Mouse (Mus musculus) ovary, adult 10 weeks (tissue): ENCODE results near the gene Olfr1192-ps1. TPM values are rescaled to one million over a fixed set of nuclear protein-coding genes. Genes with fewer than 3 reads are reported as not detected.

Source experiments
- polyA plus RNA-seq: library from polyadenylated mRNA; stranded (reverse); fragments of 350-450 nt; fragmentation: Illumina TruSeq; extraction: RNeasy Lipid Tissue Mini Kit (QIAGEN cat#74804); gene quantifications from one replicate; pipeline ENCODE4 v1.2.3, GENCODE M21; 2014

Gene Olfr1192-ps1
- not detected for polyA plus RNA-seq

GRCm38 (mm10) chr2:88648209-88648608 is at the start of gene Olfr1192-ps1:
Gene Olfr1192-ps1 (plus strand): TSS chr2:88648509.

GRCm38 (mm10) chr2:88640242-88640641 is 8.1 kb upstream of the Olfr1192-ps1 start, which contains the start of gene Olfr1191-ps1:
Gene Olfr1191-ps1 (plus strand): TSS chr2:88640542.

GRCm38 (mm10) chr2:88675328-88675727 is 27.0 kb downstream of the Olfr1192-ps1 start, which contains the start of gene Olfr1193:
Gene Olfr1193 (plus strand): TSS chr2:88675628.

GRCm38 (mm10) chr2:88689087-88689486 is 40.8 kb downstream of the Olfr1192-ps1 start, which contains the start of gene Olfr1195:
Gene Olfr1195 (minus strand): TSS chr2:88689187.

GRCm38 (mm10) chr2:88704497-88704896 is 56.2 kb downstream of the Olfr1192-ps1 start, which contains the start of gene Olfr1196:
Gene Olfr1196 (minus strand): TSS chr2:88704597.

Other genes starting within 250 kb of the Olfr1192-ps1 start
- not detected for gene Olfr1179, start 242.1 kb upstream of the Olfr1192-ps1 start, polyA plus RNA-seq
- not detected for gene Olfr1180, start 229.4 kb upstream of the Olfr1192-ps1 start, polyA plus RNA-seq
- not detected for gene Olfr1181, start 222.3 kb upstream of the Olfr1192-ps1 start, polyA plus RNA-seq
- not detected for gene Gm13757, start 199.4 kb upstream of the Olfr1192-ps1 start, polyA plus RNA-seq
- gene Olfr1183, start 193.6 kb upstream of the Olfr1192-ps1 start, polyA plus RNA-seq: not detected
- not detected for gene Olfr1184, start 164.9 kb upstream of the Olfr1192-ps1 start, polyA plus RNA-seq
- gene Olfr1185-ps1, start 155.2 kb upstream of the Olfr1192-ps1 start, polyA plus RNA-seq: not detected
- not detected for gene Olfr1186, start 130.0 kb upstream of the Olfr1192-ps1 start, polyA plus RNA-seq
- gene Olfr1188, start 91.6 kb upstream of the Olfr1192-ps1 start, polyA plus RNA-seq: not detected
- not detected for gene Olfr1189, start 62.1 kb upstream of the Olfr1192-ps1 start, polyA plus RNA-seq
- not detected for gene Olfr1191-ps1, start 8.0 kb upstream of the Olfr1192-ps1 start, polyA plus RNA-seq
- not detected for gene Olfr1193, start 27.1 kb downstream of the Olfr1192-ps1 start, polyA plus RNA-seq
- gene Olfr1195, start 40.7 kb downstream of the Olfr1192-ps1 start, polyA plus RNA-seq: not detected
- not detected for gene Olfr1196, start 56.1 kb downstream of the Olfr1192-ps1 start, polyA plus RNA-seq
- 0.40 TPM for gene Olfr1197, start 83.9 kb downstream of the Olfr1192-ps1 start, polyA plus RNA-seq
- gene Olfr1198, start 102.9 kb downstream of the Olfr1192-ps1 start, polyA plus RNA-seq: not detected
- not detected for gene Olfr1199, start 112.0 kb downstream of the Olfr1192-ps1 start, polyA plus RNA-seq
- not detected for gene Olfr1200, start 122.0 kb downstream of the Olfr1192-ps1 start, polyA plus RNA-seq
- gene Olfr1201, start 144.5 kb downstream of the Olfr1192-ps1 start, polyA plus RNA-seq: not detected
- gene Olfr1202, start 166.0 kb downstream of the Olfr1192-ps1 start, polyA plus RNA-seq: not detected
- gene Olfr1205, start 181.2 kb downstream of the Olfr1192-ps1 start, polyA plus RNA-seq: not detected
- not detected for gene Olfr1204, start 200.8 kb downstream of the Olfr1192-ps1 start, polyA plus RNA-seq
- gene Olfr1206, start 214.7 kb downstream of the Olfr1192-ps1 start, polyA plus RNA-seq: not detected